Mouse (Mus musculus): ENCODE data around the gene Evi5l. TPM values are rescaled to one million over a fixed set of nuclear protein-coding genes. Genes with fewer than 3 reads are reported as not detected.

The Evi5l gene
- polyA plus RNA-seq (2012; rRNA removed) (35.9 and 44.4 TPM in 2 replicates), polyA plus RNA-seq (2014; fragmentation: Nextera tagmentation; extraction: Ambion mirVana) (24.6 and 29.7 TPM in 2 replicates)

GRCm38 (mm10) chr8:4165852-4166751, at the start of gene Evi5l:
TSS of gene Evi5l (plus strand) at chr8:4166567.
- Histone ChIP-seq H3K4me3 (replicated peaks; ENCODE audit: low read length) (peak within 1 kb of the TSS; percentile 89), H3K4me2 (replicated peaks; ENCODE audit: low read depth, low read length, severe bottlenecking) (peak within 1 kb of the TSS; percentile 80), H3K4me1 (ENCODE audit: control insufficient read depth, insufficient read depth, low read length) (peaks cover 4% of the 10 kb centered on the region; the same call in 1 of the 2 replicates), H3K27ac (replicated peaks; ENCODE audit: low read depth, low read length) (peak within 1 kb of the TSS; percentile 22; the same call in 1 of the 2 replicates), H3K9me3 (ENCODE audit: control insufficient read depth, low read length) (no peaks in the 10 kb centered on the region), H3K9ac (ENCODE audit: low read depth, low read length, severe bottlenecking) (peak within 1 kb of the TSS; percentile 78), H3K27me3 (ENCODE audit: control insufficient read depth, insufficient read depth, low read length) (no peaks in the 10 kb centered on the region), H3K36me3 (ENCODE audit: control insufficient read depth, insufficient read depth, low read length) (no peaks in the 10 kb centered on the region)
- 1% methylated on average over 51 of the region's 51 CpGs for WGBS
- DNase-seq (ENCODE audit: low spot score) = peak; percentile 100
- TF ChIP-seq POLR2A (IDR thresholded peaks at IDR 0.05; ENCODE audit: borderline replicate concordance, extremely low read depth, insufficient read depth, insufficient read length) = no peak
- peak; percentile 98 for ATAC-seq (ENCODE audit: low FRiP score, low read depth)

- no peak for TF ChIP-seq POLR2A (IDR thresholded peaks at IDR 0.05; ENCODE audit: borderline replicate concordance, extremely low read depth, insufficient read depth, insufficient read length)
- Histone ChIP-seq H3K4me2 (replicated peaks; ENCODE audit: low read depth, low read length, severe bottlenecking) (no peak within 1 kb of the TSS), H3K9ac (ENCODE audit: low read depth, low read length, severe bottlenecking) (no peak within 1 kb of the TSS), H3K4me3 (replicated peaks; ENCODE audit: low read length) (no peak within 1 kb of the TSS), H3K27me3 (ENCODE audit: control insufficient read depth, insufficient read depth, low read length) (no peaks in the 10 kb centered on the region), H3K4me1 (ENCODE audit: control insufficient read depth, insufficient read depth, low read length) (no peaks in the 10 kb centered on the region), H3K27ac (replicated peaks; ENCODE audit: low read depth, low read length) (no peak within 1 kb of the TSS), H3K36me3 (ENCODE audit: control insufficient read depth, insufficient read depth, low read length) (no peaks in the 10 kb centered on the region), H3K9me3 (ENCODE audit: control insufficient read depth, low read length) (no peaks in the 10 kb centered on the region)
- DNase-seq (ENCODE audit: low spot score) (no peak), ATAC-seq (ENCODE audit: low FRiP score, low read depth) (no peak)
- 92% methylated on average over 10 of the region's 10 CpGs for WGBS
Measured at GRCm38 (mm10) chr8:4133798-4134197, 32.6 kb upstream of the Evi5l start, which contains the start of gene Cd209g. TSS of gene Cd209g (plus strand) at chr8:4134098.

- Histone ChIP-seq H3K27ac (replicated peaks; ENCODE audit: low read depth, low read length) (no peak overlapping the region), H3K4me3 (replicated peaks; ENCODE audit: low read length) (no peak overlapping the region), H3K9ac (ENCODE audit: low read depth, low read length, severe bottlenecking) (no peak overlapping the region), H3K9me3 (ENCODE audit: control insufficient read depth, low read length) (no peaks in the 10 kb centered on the region), H3K36me3 (ENCODE audit: control insufficient read depth, insufficient read depth, low read length) (no peaks in the 10 kb centered on the region), H3K4me2 (replicated peaks; ENCODE audit: low read depth, low read length, severe bottlenecking) (no peak overlapping the region), H3K4me1 (ENCODE audit: control insufficient read depth, insufficient read depth, low read length) (no peaks in the 10 kb centered on the region), H3K27me3 (ENCODE audit: control insufficient read depth, insufficient read depth, low read length) (no peaks in the 10 kb centered on the region)
- WGBS = 12% methylated on average over 12 of the region's 12 CpGs
- no peak for TF ChIP-seq POLR2A (IDR thresholded peaks at IDR 0.05; ENCODE audit: borderline replicate concordance, extremely low read depth, insufficient read depth, insufficient read length)
- DNase-seq (ENCODE audit: low spot score) (peak; percentile 86), ATAC-seq (ENCODE audit: low FRiP score, low read depth) (no peak; the same call in 1 of the 2 replicates)
Measured at GRCm38 (mm10) chr8:4139660-4140646, 26.4 kb upstream of the Evi5l start.

GRCm38 (mm10) chr8:4141721-4142120, 24.6 kb upstream of the Evi5l start:
- Histone ChIP-seq H3K9me3 (ENCODE audit: control insufficient read depth, low read length) (no peaks in the 10 kb centered on the region), H3K4me2 (replicated peaks; ENCODE audit: low read depth, low read length, severe bottlenecking) (no peak overlapping the region), H3K4me3 (replicated peaks; ENCODE audit: low read length) (no peak overlapping the region), H3K4me1 (ENCODE audit: control insufficient read depth, insufficient read depth, low read length) (no peaks in the 10 kb centered on the region), H3K27me3 (ENCODE audit: control insufficient read depth, insufficient read depth, low read length) (no peaks in the 10 kb centered on the region), H3K9ac (ENCODE audit: low read depth, low read length, severe bottlenecking) (no peak overlapping the region), H3K27ac (replicated peaks; ENCODE audit: low read depth, low read length) (no peak overlapping the region), H3K36me3 (ENCODE audit: control insufficient read depth, insufficient read depth, low read length) (no peaks in the 10 kb centered on the region)
- DNase-seq (ENCODE audit: low spot score) (peak; percentile 25), ATAC-seq (ENCODE audit: low FRiP score, low read depth) (no peak)
- no peak for TF ChIP-seq POLR2A (IDR thresholded peaks at IDR 0.05; ENCODE audit: borderline replicate concordance, extremely low read depth, insufficient read depth, insufficient read length)
- 65% methylated on average over 3 of the region's 3 CpGs for WGBS

GRCm38 (mm10) chr8:4147272-4147671, 19.1 kb upstream of the Evi5l start:
- Histone ChIP-seq H3K27ac (replicated peaks; ENCODE audit: low read depth, low read length) (no peak overlapping the region), H3K9me3 (ENCODE audit: control insufficient read depth, low read length) (0 out of 2 replicates have a peak, but pooled peaks cover 5% of the 10 kb centered on the region), H3K4me1 (ENCODE audit: control insufficient read depth, insufficient read depth, low read length) (no peaks in the 10 kb centered on the region), H3K27me3 (ENCODE audit: control insufficient read depth, insufficient read depth, low read length) (no peaks in the 10 kb centered on the region), H3K36me3 (ENCODE audit: control insufficient read depth, insufficient read depth, low read length) (no peaks in the 10 kb centered on the region), H3K4me2 (replicated peaks; ENCODE audit: low read depth, low read length, severe bottlenecking) (no peak overlapping the region), H3K9ac (ENCODE audit: low read depth, low read length, severe bottlenecking) (no peak overlapping the region), H3K4me3 (replicated peaks; ENCODE audit: low read length) (no peak overlapping the region)
- WGBS = 44% methylated on average over 1 of the region's 1 CpGs
- DNase-seq (ENCODE audit: low spot score) (no peak), ATAC-seq (ENCODE audit: low FRiP score, low read depth) (no peak)
- TF ChIP-seq POLR2A (IDR thresholded peaks at IDR 0.05; ENCODE audit: borderline replicate concordance, extremely low read depth, insufficient read depth, insufficient read length) = no peak

Measured in limb, embryonic 14.5 days (tissue).